Mouse (Mus musculus): ENCODE results near the gene Limch1. TPM values are rescaled to one million over a fixed set of nuclear protein-coding genes. Genes with fewer than 3 reads are reported as not detected.

Gene Limch1
- polyA plus RNA-seq, 1 experiment from 2014 or later, result 33.2 TPM

- 7% methylated on average over 3 of the region's 3 CpGs for WGBS
- Histone ChIP-seq H3K4me3 (no peak overlapping the region), H3K27me3 (ENCODE audit: low read depth, poor library complexity, severe bottlenecking) (peaks cover 25% of the 10 kb centered on the region), H3K27ac (replicated peaks) (peak overlapping the region; percentile 83), H3K36me3 (peaks cover 8% of the 10 kb centered on the region; the same call in 1 of the 2 replicates), H3K9me3 (replicated peaks) (no peaks in the 10 kb centered on the region), H3K4me1 (peaks cover 30% of the 10 kb centered on the region)
- DNase-seq (ENCODE audit: low spot score), result peak; percentile 36
Measured at GRCm38 (mm10) chr5:66996124-66996523, 250.5 kb downstream of the Limch1 start.

GRCm38 (mm10) chr5:66996886-66997599 is 251.4 kb downstream of the Limch1 start:
- Histone ChIP-seq H3K4me1 (peaks cover 30% of the 10 kb centered on the region), H3K9me3 (replicated peaks) (no peaks in the 10 kb centered on the region), H3K27ac (replicated peaks) (peak overlapping the region; percentile 83), H3K4me3 (peak overlapping the region; percentile 55), H3K27me3 (ENCODE audit: low read depth, poor library complexity, severe bottlenecking) (peaks cover 25% of the 10 kb centered on the region), H3K36me3 (peaks cover 8% of the 10 kb centered on the region)
- peak; percentile 93 for DNase-seq (ENCODE audit: low spot score)
- 1% methylated on average over 33 of the region's 33 CpGs for WGBS

- Histone ChIP-seq H3K27ac (replicated peaks) (peak overlapping the region; percentile 83), H3K36me3 (peaks cover 13% of the 10 kb centered on the region), H3K4me3 (peak overlapping the region; percentile 55), H3K27me3 (ENCODE audit: low read depth, poor library complexity, severe bottlenecking) (peaks cover 25% of the 10 kb centered on the region), H3K9me3 (replicated peaks) (no peaks in the 10 kb centered on the region), H3K4me1 (peaks cover 30% of the 10 kb centered on the region)
- DNase-seq (ENCODE audit: low spot score), result no peak
- 19% methylated on average over 7 of the region's 7 CpGs for WGBS
Measured at GRCm38 (mm10) chr5:66997600-66997930, 251.9 kb downstream of the Limch1 start.

- 84% methylated on average over 6 of the region's 6 CpGs for WGBS
Measured at GRCm38 (mm10) chr5:66998341-66998740, 252.7 kb downstream of the Limch1 start.

GRCm38 (mm10) chr5:67002346-67002745 is 256.7 kb downstream of the Limch1 start:
- Histone ChIP-seq H3K27me3 (ENCODE audit: low read depth, poor library complexity, severe bottlenecking) (peaks cover 21% of the 10 kb centered on the region), H3K27ac (replicated peaks) (no peak overlapping the region), H3K4me1 (peaks cover 10% of the 10 kb centered on the region), H3K9me3 (replicated peaks) (no peaks in the 10 kb centered on the region), H3K4me3 (no peak overlapping the region), H3K36me3 (peaks cover 23% of the 10 kb centered on the region)
- WGBS, result 92% methylated on average over 6 of the region's 6 CpGs
- DNase-seq (ENCODE audit: low spot score), result no peak

More at GRCm38 (mm10) chr5:66998341-66998740, 252.7 kb downstream of the Limch1 start:
- no peaks in the 10 kb centered on the region for H3K9me3 ChIP-seq (replicated peaks)
- peaks cover 25% of the 10 kb centered on the region for H3K27me3 ChIP-seq (ENCODE audit: low read depth, poor library complexity, severe bottlenecking)
- peaks cover 30% of the 10 kb centered on the region for H3K4me1 ChIP-seq
- no peak overlapping the region for H3K27ac ChIP-seq (replicated peaks)
- no peak for DNase-seq (ENCODE audit: low spot score)
- no peak overlapping the region for H3K4me3 ChIP-seq
- H3K36me3 ChIP-seq, result peaks cover 21% of the 10 kb centered on the region

GRCm38 (mm10) chr5:67004619-67005018 is 259.0 kb downstream of the Limch1 start:
- peaks cover 21% of the 10 kb centered on the region for H3K36me3 ChIP-seq
- H3K27me3 ChIP-seq (ENCODE audit: low read depth, poor library complexity, severe bottlenecking), result no peaks in the 10 kb centered on the region
- no peak overlapping the region for H3K27ac ChIP-seq (replicated peaks)
- no peaks in the 10 kb centered on the region for H3K9me3 ChIP-seq (replicated peaks)
- no peaks in the 10 kb centered on the region for H3K4me1 ChIP-seq
- WGBS, result 83% methylated on average over 11 of the region's 11 CpGs
- DNase-seq (ENCODE audit: low spot score), result no peak
- no peak overlapping the region for H3K4me3 ChIP-seq

GRCm38 (mm10) chr5:67011043-67011870 is 265.6 kb downstream of the Limch1 start:
- H3K27me3 ChIP-seq (ENCODE audit: low read depth, poor library complexity, severe bottlenecking), result no peaks in the 10 kb centered on the region
- H3K36me3 ChIP-seq, result peaks cover 7% of the 10 kb centered on the region
- no peaks in the 10 kb centered on the region for H3K4me1 ChIP-seq
- H3K9me3 ChIP-seq (replicated peaks), result no peaks in the 10 kb centered on the region
- H3K4me3 ChIP-seq, result no peak overlapping the region
- H3K27ac ChIP-seq (replicated peaks), result no peak overlapping the region
- WGBS, result 90% methylated on average over 16 of the region's 16 CpGs
- DNase-seq (ENCODE audit: low spot score), result no peak

GRCm38 (mm10) chr5:67011985-67012384 is 266.4 kb downstream of the Limch1 start:
- H3K27ac ChIP-seq (replicated peaks), result no peak overlapping the region
- no peak for DNase-seq (ENCODE audit: low spot score)
- no peaks in the 10 kb centered on the region for H3K27me3 ChIP-seq (ENCODE audit: low read depth, poor library complexity, severe bottlenecking)
- H3K36me3 ChIP-seq, result peaks cover 7% of the 10 kb centered on the region
- no peaks in the 10 kb centered on the region for H3K4me1 ChIP-seq
- H3K4me3 ChIP-seq, result no peak overlapping the region
- H3K9me3 ChIP-seq (replicated peaks), result no peaks in the 10 kb centered on the region
- 88% methylated on average over 4 of the region's 4 CpGs for WGBS

- no peak overlapping the region for H3K4me3 ChIP-seq
- peaks cover 20% of the 10 kb centered on the region for H3K36me3 ChIP-seq
- no peaks in the 10 kb centered on the region for H3K27me3 ChIP-seq (ENCODE audit: low read depth, poor library complexity, severe bottlenecking)
- H3K4me1 ChIP-seq, result no peaks in the 10 kb centered on the region
- DNase-seq (ENCODE audit: low spot score), result no peak
- WGBS, result 90% methylated on average over 3 of the region's 3 CpGs
- no peak overlapping the region for H3K27ac ChIP-seq (replicated peaks)
- H3K9me3 ChIP-seq (replicated peaks), result no peaks in the 10 kb centered on the region
Measured at GRCm38 (mm10) chr5:67013926-67014325, 268.3 kb downstream of the Limch1 start.

GRCm38 (mm10) chr5:67016450-67016849 is 270.8 kb downstream of the Limch1 start:
- 16% methylated on average over 7 of the region's 7 CpGs for WGBS
- Histone ChIP-seq H3K4me1 (no peaks in the 10 kb centered on the region), H3K9me3 (replicated peaks) (no peaks in the 10 kb centered on the region), H3K27me3 (ENCODE audit: low read depth, poor library complexity, severe bottlenecking) (no peaks in the 10 kb centered on the region), H3K4me3 (no peak overlapping the region), H3K27ac (replicated peaks) (no peak overlapping the region), H3K36me3 (0 out of 2 replicates have a peak, but pooled peaks cover 12% of the 10 kb centered on the region)
- peak; percentile 76 for DNase-seq (ENCODE audit: low spot score)

- Histone ChIP-seq H3K4me1 (peaks cover 13% of the 10 kb centered on the region), H3K36me3 (peaks cover 16% of the 10 kb centered on the region)
- no peak for DNase-seq (ENCODE audit: low spot score)
Measured at GRCm38 (mm10) chr5:67024459-67025050, 278.9 kb downstream of the Limch1 start.

GRCm38 (mm10) chr5:67025095-67025494 is 279.5 kb downstream of the Limch1 start:
- Histone ChIP-seq H3K9me3 (replicated peaks) (no peaks in the 10 kb centered on the region), H3K36me3 (peaks cover 21% of the 10 kb centered on the region), H3K4me3 (no peak overlapping the region), H3K27me3 (ENCODE audit: low read depth, poor library complexity, severe bottlenecking) (no peaks in the 10 kb centered on the region), H3K4me1 (peaks cover 18% of the 10 kb centered on the region), H3K27ac (replicated peaks) (no peak overlapping the region)
- DNase-seq (ENCODE audit: low spot score), result no peak
- 88% methylated on average over 8 of the region's 8 CpGs for WGBS

More at GRCm38 (mm10) chr5:67024459-67025050, 278.9 kb downstream of the Limch1 start:
- Histone ChIP-seq H3K27me3 (ENCODE audit: low read depth, poor library complexity, severe bottlenecking) (no peaks in the 10 kb centered on the region), H3K9me3 (replicated peaks) (no peaks in the 10 kb centered on the region), H3K4me3 (no peak overlapping the region), H3K27ac (replicated peaks) (no peak overlapping the region)
- 89% methylated on average over 10 of the region's 10 CpGs for WGBS

Data from midbrain, embryonic 10.5 days (tissue).